ENCODE assay signal across 8 mouse cellular contexts in genomic region chr3:61243876-61244527, GRCm38 (mm10).
DNase-seq lines count a peak whose midpoint lies in the region; ATAC-seq lines count a peak whose summit lies in the region.

No protein-coding gene starts in this region.

- H3K27ac ChIP-seq in embryonic facial prominence, embryonic 11.5 days (replicated peaks; ENCODE audit: low read depth, low read length): no peak overlapping the region
- H3K27ac ChIP-seq in midbrain, embryonic 12.5 days (replicated peaks): no peak overlapping the region

- H3K9me3 ChIP-seq in embryonic facial prominence, embryonic 11.5 days (replicated peaks; ENCODE audit: control insufficient read depth, low read length): no peaks in the 10 kb centered on the region
- no peaks in the 10 kb centered on the region for H3K9me3 ChIP-seq in midbrain, embryonic 12.5 days

- H3K4me3 ChIP-seq in embryonic facial prominence, embryonic 11.5 days (ENCODE audit: low read depth, low read length): no peak overlapping the region
- H3K4me3 ChIP-seq in midbrain, embryonic 12.5 days: no peak overlapping the region

- H3K4me2 ChIP-seq in embryonic facial prominence, embryonic 11.5 days (ENCODE audit: low read depth, low read length): no peak overlapping the region
- H3K4me2 ChIP-seq in midbrain, embryonic 12.5 days (replicated peaks): no peak overlapping the region

- intact Hi-C loops in gastrocnemius, postnatal 36 days (cut with DNase I): no loop called here

- no peaks in the 10 kb centered on the region for H3K36me3 ChIP-seq in embryonic facial prominence, embryonic 11.5 days (replicated peaks; ENCODE audit: control insufficient read depth, insufficient read depth, low read depth, low read length)
- no peaks in the 10 kb centered on the region for H3K36me3 ChIP-seq in midbrain, embryonic 12.5 days

- H3K27me3 ChIP-seq in embryonic facial prominence, embryonic 11.5 days (ENCODE audit: control insufficient read depth, insufficient read depth, low read length): no peaks in the 10 kb centered on the region
- no peaks in the 10 kb centered on the region for H3K27me3 ChIP-seq in midbrain, embryonic 12.5 days

- H3K9ac ChIP-seq in embryonic facial prominence, embryonic 11.5 days (replicated peaks; ENCODE audit: low read length): no peak overlapping the region
- H3K9ac ChIP-seq in midbrain, embryonic 12.5 days (replicated peaks): no peak overlapping the region

- no peak for ATAC-seq in embryonic facial prominence, embryonic 11.5 days (replicated peaks; ENCODE audit: insufficient number of reproducible peaks, low FRiP score, low TSS enrichment, low read depth)
- peak; percentile 75 for ATAC-seq in midbrain, embryonic 12.5 days (ENCODE audit: low FRiP score, low read depth)

- H3K4me1 ChIP-seq in embryonic facial prominence, embryonic 11.5 days (ENCODE audit: control insufficient read depth, insufficient read depth, low read length): no peaks in the 10 kb centered on the region
- no peaks in the 10 kb centered on the region for H3K4me1 ChIP-seq in midbrain, embryonic 12.5 days

- WGBS in embryonic facial prominence, embryonic 11.5 days: 21% methylated on average over 6 of the region's 6 CpGs
- 25% methylated on average over 6 of the region's 6 CpGs for WGBS in midbrain, embryonic 12.5 days

- DNase-seq in gastrocnemius, adult 18-20 months (ENCODE audit: low spot score): peak; percentile 22
- DNase-seq in gastrocnemius, postnatal 36 days: no peak
- peak; percentile 30 for DNase-seq in urinary bladder, postnatal 14 days (ENCODE audit: low spot score)
- no peak for DNase-seq in urinary bladder, postnatal 4 days (ENCODE audit: low spot score in 2 of 2)
- peak; percentile 77 for DNase-seq in embryonic facial prominence, embryonic 11.5 days (ENCODE audit: low spot score)
- peak; percentile 22 to 35 for DNase-seq in kidney, postnatal 36 days
- DNase-seq in thymus, postnatal 25 days: peak; percentile 11

Comparison
In these comparisons a context has a peak if more than half of its experiments do, and no peak if none do; other contexts are left out.
1. DNase-seq: peak in gastrocnemius, adult 18-20 months (single experiment), urinary bladder, postnatal 14 days (single experiment), embryonic facial prominence, embryonic 11.5 days (single experiment), kidney, postnatal 36 days (2 of 2) and thymus, postnatal 25 days (single experiment); none in gastrocnemius, postnatal 36 days (0 of 2) and urinary bladder, postnatal 4 days (0 of 2).